Comparison of ENCODE assay signal across 8 mouse cellular contexts in genomic region chr7:127232622-127233367, GRCm38 (mm10). TPM values are rescaled to one million over a fixed set of nuclear protein-coding genes. Genes with fewer than 3 reads are reported as not detected.
DNase-seq lines count a peak whose midpoint lies in the region; ATAC-seq lines count a peak whose summit lies in the region.

Gene Zfp553 (plus strand): TSS chr7:127233061.
Gene Sept1 (minus strand): TSS chr7:127233130.

- ATAC-seq in hindbrain, embryonic 14.5 days (ENCODE audit: low FRiP score) = peak; percentile 91

- no peaks in the 10 kb centered on the region for H3K27me3 ChIP-seq in hindbrain, embryonic 14.5 days (ENCODE audit: control insufficient read depth, insufficient read depth, low read length)

- no peaks in the 10 kb centered on the region for H3K9me3 ChIP-seq in hindbrain, embryonic 14.5 days (ENCODE audit: control insufficient read depth, low read length)

- peak within 1 kb of the TSS; percentile 83 for H3K4me3 ChIP-seq in hindbrain, embryonic 14.5 days (replicated peaks; ENCODE audit: low read length)

- peak within 1 kb of the TSS; percentile 96 for H3K9ac ChIP-seq in hindbrain, embryonic 14.5 days

- WGBS in hindbrain, embryonic 14.5 days = under 1% methylated on average over 64 of the region's 64 CpGs

- peak; percentile 76 for DNase-seq in T-cell, adult 2 months (ENCODE audit: low spot score)
- DNase-seq in cerebellum, postnatal 36 days = peak; percentile 86 to 89
- DNase-seq in frontal cortex, postnatal 36 days (ENCODE audit: low spot score in 2 of 2) = peak; percentile 79 to 85
- DNase-seq in hindbrain, embryonic 14.5 days (ENCODE audit: low spot score) = peak; percentile 86
- peak; percentile 74 to 86 for DNase-seq in left cerebral cortex, adult 18-20 months (ENCODE audit: low spot score in 2 of 2)
- peak; percentile 88 to 91 for DNase-seq in lung, postnatal 4 days
- DNase-seq in retina, postnatal 1 day = peak; percentile 96
- DNase-seq in thymus, postnatal 4 days = peak; percentile 89

- peak within 1 kb of the TSS; percentile 60 for H3K4me2 ChIP-seq in hindbrain, embryonic 14.5 days (replicated peaks)

- peaks cover 33% of the 10 kb centered on the region for H3K4me1 ChIP-seq in hindbrain, embryonic 14.5 days (replicated peaks; ENCODE audit: control insufficient read depth, insufficient read depth, low read length)

- H3K27ac ChIP-seq in hindbrain, embryonic 14.5 days = peak within 1 kb of the TSS; percentile 98

- H3K36me3 ChIP-seq in hindbrain, embryonic 14.5 days (replicated peaks; ENCODE audit: control insufficient read depth, insufficient read depth) = peaks cover 32% of the 10 kb centered on the region

RNA-seq across cellular contexts. Expression of gene Zfp553, which starts in this region (rescaled TPM):
- 25.0 TPM in 2 replicates for polyA plus RNA-seq in hindbrain, embryonic 14.5 days (2014; fragmentation: Nextera tagmentation; extraction: Ambion mirVana)
- 10 to 100 TPM; 21.3 to 22.1 TPM for total RNA-seq in left cerebral cortex, adult 18-20 months (2021)

RNA-seq across cellular contexts. Expression of gene Sept1, which starts in this region (rescaled TPM):
- 8.3 and 9.2 TPM in 2 replicates for polyA plus RNA-seq in hindbrain, embryonic 14.5 days (2014; fragmentation: Nextera tagmentation; extraction: Ambion mirVana)
- 1 to 10 TPM; 4.4 to 4.5 TPM for total RNA-seq in left cerebral cortex, adult 18-20 months (2021)

Comparison
In these comparisons a context has a peak if more than half of its experiments do, and no peak if none do; other contexts are left out.
1. Peak in every context shown above with its lines: DNase-seq, ATAC-seq, H3K4me3 ChIP-seq and H3K27ac ChIP-seq.